Mouse (Mus musculus) bone marrow macrophage, adult 2 months (primary cell): ENCODE measurements around the gene Hapln2.

Source experiments
- CTCF ChIP-seq: IDR thresholded peaks from 2 replicates; pipeline ENCODE4 v1.5.1; 2012; ENCODE audit warnings: low read depth, mild to moderate bottlenecking, low read length, moderate library complexity
- POLR2A ChIP-seq: IDR thresholded peaks from 2 replicates; pipeline ENCODE4 v1.6.1; 2012; ENCODE audit warnings: mild to moderate bottlenecking, low read depth, low read length, borderline replicate concordance

DNA sequence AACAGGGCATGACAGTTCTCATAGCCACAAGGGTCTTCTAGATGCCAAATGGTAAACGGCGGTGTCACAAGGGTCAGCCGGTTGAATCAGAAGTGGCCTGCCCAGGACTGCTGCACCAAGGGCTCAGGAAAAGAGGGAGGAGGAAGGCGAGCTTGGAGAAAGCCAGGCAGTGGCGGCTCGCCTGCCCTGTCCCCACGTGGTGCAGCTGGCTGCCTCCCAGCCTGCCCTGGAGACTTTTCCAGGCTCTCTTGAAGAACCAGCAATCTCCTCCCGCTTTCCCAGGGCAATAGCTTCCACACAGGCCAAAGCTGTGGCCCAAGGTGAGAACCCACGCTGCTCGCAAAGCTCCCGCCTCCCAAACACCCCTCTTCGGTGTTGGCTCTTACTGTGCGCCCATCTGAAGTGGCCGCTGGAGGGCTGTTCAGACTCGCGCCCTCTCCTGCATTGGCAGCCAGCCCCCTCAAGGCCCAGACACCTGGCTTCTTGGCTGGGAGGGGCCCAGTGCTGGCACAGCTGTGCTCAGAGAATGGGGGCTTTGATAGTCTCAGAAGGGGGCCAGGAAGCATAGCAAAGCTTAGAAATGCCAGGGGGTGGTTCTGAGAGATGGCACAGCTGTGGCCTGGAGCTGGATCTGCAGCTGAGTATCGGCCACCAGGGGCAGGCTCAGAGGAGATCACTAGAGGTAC lies 24.9 kb downstream of the Hapln2 start:
- TF ChIP-seq POLR2A (no peak), CTCF (no peak)
